Mouse (Mus musculus) liver, embryonic 14.5 days (tissue): ENCODE measurements around the gene Pomgnt2.

Experiments
- CTCF ChIP-seq: IDR thresholded peaks from 2 replicates; pipeline ENCODE4 v1.5.1; 2016; ENCODE audit warnings: antibody characterized with exemption, low read depth, control low read depth
- EP300 ChIP-seq: IDR thresholded peaks from 2 replicates; pipeline ENCODE4 v1.6.1; 2016; ENCODE audit warnings: antibody characterized with exemption, low read depth

DNA sequence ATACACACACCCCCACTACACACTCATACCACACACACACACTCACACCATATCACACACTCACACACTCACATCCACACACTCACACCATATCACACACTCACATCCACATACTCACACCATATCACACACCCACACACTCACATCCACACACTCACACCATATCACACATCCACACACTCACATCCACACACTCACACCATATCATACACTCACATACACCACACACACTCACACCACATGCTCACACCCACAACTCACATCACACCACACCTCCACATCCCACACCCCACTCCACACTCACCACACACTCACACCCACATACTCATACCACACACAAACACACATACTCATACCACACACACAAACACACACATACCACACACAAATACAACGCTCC lies 38.0 kb upstream of the Pomgnt2 start:
- TF ChIP-seq CTCF (no peak), EP300 (no peak)
